Mouse (Mus musculus) granulocyte monocyte progenitor cell, adult 5-6 weeks (primary cell): Measurements from ENCODE around the gene Cplx3. TPM values are rescaled to one million over a fixed set of nuclear protein-coding genes. Genes with fewer than 3 reads are reported as not detected.

Source experiments
- ATAC-seq: replicated peaks from 2 replicates; pipeline ENCODE4 v1.8.0; 2016; ENCODE audit warnings: mild to moderate bottlenecking, moderate TSS enrichment, inconsistent platforms; ENCODE audit not compliant: poor library complexity, severe bottlenecking
- total RNA-seq, 2 experiments: library from RNA; stranded (forward) in 1 of 2; stranded (reverse) in 1 of 2; fragments of 200-712, 200-1000 nt in 1 of 2; fragments of >200 nt in 1 of 2; fragmentation: Nextera tagmentation in 1 of 2; gene quantifications; 2 replicates each; pipeline ENCODE4 v1.2.3; 2014 to 2017

The Cplx3 gene
- total RNA-seq (2014; fragmentation: Nextera tagmentation) (not detected in 2 replicates), total RNA-seq (2017) (not detected in 2 replicates)

DNA sequence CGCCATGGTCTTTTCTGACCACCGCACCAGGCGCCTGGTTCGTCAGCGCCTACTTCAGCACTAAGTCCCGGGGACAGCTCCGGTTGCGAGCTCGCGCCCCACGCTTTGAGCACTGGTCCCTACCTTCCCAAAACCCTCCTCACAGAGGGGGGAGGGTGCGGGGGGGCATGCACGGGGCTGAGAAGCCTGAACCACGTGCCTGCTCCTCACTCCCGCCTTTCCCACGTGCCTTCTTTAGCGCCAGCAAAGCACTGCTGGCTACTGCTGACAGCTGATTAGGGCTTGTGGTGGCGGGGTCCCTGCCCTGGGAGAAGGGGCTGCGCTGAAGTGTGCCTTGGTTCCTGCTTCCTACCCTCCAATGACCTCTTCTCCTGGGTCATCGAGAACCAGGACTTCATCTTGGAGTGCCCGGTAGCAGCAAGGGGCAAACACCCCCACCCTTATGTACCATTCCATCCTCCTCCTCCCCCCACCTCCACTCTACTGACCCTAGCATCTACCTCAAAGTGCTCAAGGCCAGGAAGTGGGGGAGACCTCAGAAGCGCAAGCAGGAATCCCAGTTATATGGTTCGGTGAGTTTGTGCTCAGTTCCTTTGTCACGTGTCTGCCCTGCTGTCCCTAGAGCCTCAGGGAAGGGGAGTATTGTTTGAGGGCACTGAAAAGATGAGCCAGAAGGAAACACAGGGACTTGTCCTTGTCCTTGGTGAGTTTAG, at the start of gene Cplx3:
Gene Cplx3 (minus strand): TSS at position 143 of the 713 bp plus-strand sequence.
- ATAC-seq: peak; percentile 88

GRCm38 (mm10) chr9:57655749-57656148, 49.7 kb upstream of the Cplx3 start:
- peak; percentile 73 for ATAC-seq

GRCm38 (mm10) chr9:57654966-57655365, 48.9 kb upstream of the Cplx3 start:
- ATAC-seq: no peak

GRCm38 (mm10) chr9:57653283-57653682, 47.2 kb upstream of the Cplx3 start, which contains the start of gene Csk:
Gene Csk, minus strand, starts transcription at chr9:57653631.
- no peak for ATAC-seq

DNA sequence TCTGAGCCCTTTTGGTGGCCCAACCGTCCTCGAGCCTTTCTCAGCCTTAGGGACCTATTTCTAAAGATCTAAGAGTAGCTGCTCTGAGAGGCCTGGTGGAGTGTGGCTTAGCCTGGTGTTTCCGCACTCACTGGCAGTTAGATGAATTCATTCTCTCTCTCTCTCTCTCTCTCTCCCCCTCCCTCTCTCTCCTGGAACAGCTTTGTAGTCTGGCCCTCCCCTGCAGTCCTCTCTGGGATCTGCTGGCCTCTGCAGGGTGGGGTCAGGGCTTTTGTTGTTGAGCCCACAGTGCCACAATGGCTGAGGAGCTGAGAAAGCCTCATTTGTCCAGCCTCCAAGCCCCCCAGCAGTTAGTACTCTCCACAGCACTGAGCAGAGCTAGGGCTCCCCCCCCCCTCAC, 46.8 kb upstream of the Cplx3 start:
- ATAC-seq: no peak

GRCm38 (mm10) chr9:57652351-57652750, 46.3 kb upstream of the Cplx3 start:
- ATAC-seq: no peak

DNA sequence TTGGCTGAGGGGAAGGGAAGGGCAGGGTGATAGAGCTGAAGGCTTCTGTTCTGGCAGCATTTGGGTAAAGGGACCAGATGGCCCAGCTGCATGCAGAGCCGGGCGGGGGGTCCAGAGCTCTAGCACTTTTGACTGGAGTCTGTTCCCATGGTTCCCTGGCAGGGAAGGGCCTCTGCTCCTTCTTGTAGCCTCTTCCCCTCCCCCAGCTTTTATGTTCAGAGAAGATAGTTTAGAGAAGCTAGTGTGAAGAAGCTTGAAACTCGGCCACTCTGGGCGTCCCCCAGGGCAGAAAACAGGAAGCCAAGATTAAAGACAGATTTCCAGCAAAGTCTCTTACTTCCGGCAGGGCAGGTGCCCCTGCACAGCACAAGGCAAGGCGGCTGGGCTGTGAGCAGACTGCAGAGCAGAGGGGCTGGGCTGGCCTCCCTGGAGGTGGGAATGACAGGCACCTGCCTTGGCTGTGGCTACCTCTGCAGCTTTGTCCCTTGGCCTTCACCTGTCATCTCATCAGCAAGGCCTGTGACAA, 44.8 kb upstream of the Cplx3 start:
- ATAC-seq: peak; percentile 42

- ATAC-seq: no peak; the same call in 1 of the 2 replicates
Observed at GRCm38 (mm10) chr9:57650130-57650785, 44.2 kb upstream of the Cplx3 start.

GRCm38 (mm10) chr9:57647286-57648108, 41.4 kb upstream of the Cplx3 start:
- ATAC-seq: no peak

- ATAC-seq: peak; percentile 74
Observed at GRCm38 (mm10) chr9:57646551-57647103, 40.5 kb upstream of the Cplx3 start.

- ATAC-seq: peak; percentile 58
Observed at GRCm38 (mm10) chr9:57644944-57645893, 39.1 kb upstream of the Cplx3 start.

GRCm38 (mm10) chr9:57644442-57644943, 38.4 kb upstream of the Cplx3 start:
- no peak for ATAC-seq

DNA sequence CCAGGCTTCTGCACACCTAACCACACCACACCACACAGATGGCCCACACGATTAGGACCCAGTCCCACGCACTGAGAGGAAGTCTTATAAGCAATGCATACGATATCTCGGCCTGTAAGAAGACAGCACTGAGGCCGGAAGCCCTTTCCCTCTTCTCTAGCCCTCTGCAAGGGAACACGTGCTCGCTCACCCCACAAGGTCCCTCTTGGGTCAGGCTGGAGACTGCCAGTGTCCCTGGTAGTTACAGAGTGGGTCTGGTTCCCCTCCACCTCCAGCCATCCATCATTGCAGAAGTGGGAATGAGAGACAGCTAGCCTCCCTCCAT, 37.7 kb upstream of the Cplx3 start:
- peak; percentile 15 for ATAC-seq

GRCm38 (mm10) chr9:57643169-57643855, 37.2 kb upstream of the Cplx3 start:
- ATAC-seq: no peak

- ATAC-seq: no peak
Observed at GRCm38 (mm10) chr9:57641775-57642550, 35.9 kb upstream of the Cplx3 start.

GRCm38 (mm10) chr9:57641022-57641421, 34.9 kb upstream of the Cplx3 start:
- no peak for ATAC-seq

DNA sequence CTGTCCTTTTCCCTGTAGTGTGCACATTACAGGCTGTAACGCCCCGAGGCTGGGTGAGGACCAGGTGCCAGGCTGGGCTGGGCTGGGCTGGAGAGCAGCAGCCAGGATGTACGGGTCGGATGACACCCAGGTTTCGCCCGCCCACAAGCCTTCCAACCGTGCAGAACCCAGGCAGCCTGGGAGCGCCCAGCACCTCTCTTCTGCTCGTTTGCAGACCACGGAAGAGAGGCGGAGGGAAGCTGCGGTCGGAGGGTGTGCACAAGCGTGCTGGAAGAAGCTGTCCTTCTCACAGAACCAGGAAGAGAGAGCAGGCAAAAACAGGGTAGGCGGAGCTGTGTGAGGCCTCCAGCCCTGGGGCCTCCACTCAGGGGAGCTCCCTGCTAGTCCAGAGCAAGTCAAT, 34.3 kb upstream of the Cplx3 start:
- ATAC-seq: peak; percentile 69
